Mouse (Mus musculus) bone marrow, adult 2 months (tissue): ENCODE measurements at regions not wholly inside any gene's neighbourhood (a gene's known extent, or its start where the extent isn't known, plus 50 kb on each side); places are given as distances from the start of the nearest gene placed in this dataset.

Experiments
- H3K27ac ChIP-seq: fragments of 200-500 bp; 2 replicates; pipeline ENCODE4 v1.5.1; 2012; ENCODE audit warnings: low read depth, mild to moderate bottlenecking, control low read depth, inconsistent platforms, low read length; ENCODE audit not compliant: control insufficient read depth, poor library complexity, insufficient read depth
- H3K4me1 ChIP-seq: fragments of 200-500 bp; 2 replicates; pipeline ENCODE4 v1.6.1; 2011; ENCODE audit warnings: low read length; ENCODE audit not compliant: control insufficient read depth, insufficient read depth
- H3K4me3 ChIP-seq: fragments of 200-500 bp; replicated peaks from 2 replicates; pipeline ENCODE3; 2011; ENCODE audit warnings: mild to moderate bottlenecking, low read depth, low read length, control low read depth; ENCODE audit not compliant: control insufficient read depth
- CTCF ChIP-seq: fragments of 200-500 bp; IDR thresholded peaks from 2 replicates; pipeline ENCODE4 v1.5.1; 2011; ENCODE audit warnings: low read length, control low read depth; ENCODE audit not compliant: control insufficient read depth, insufficient read depth
- POLR2A ChIP-seq: fragments of 200-500 bp; IDR thresholded peaks from 2 replicates; pipeline ENCODE4 v1.6.1; 2011; ENCODE audit warnings: low read depth, mild to moderate bottlenecking, control low read depth, low read length, borderline replicate concordance; ENCODE audit not compliant: control insufficient read depth
- WGBS: fragments of 180-500 bp; shearing (Covaris S2); methylation state at CpG from one replicate; pipeline ENCODE4 v1.1.7; 2018; 5-methylcytosine and 5-hydroxymethylcytosine counted together

DNA sequence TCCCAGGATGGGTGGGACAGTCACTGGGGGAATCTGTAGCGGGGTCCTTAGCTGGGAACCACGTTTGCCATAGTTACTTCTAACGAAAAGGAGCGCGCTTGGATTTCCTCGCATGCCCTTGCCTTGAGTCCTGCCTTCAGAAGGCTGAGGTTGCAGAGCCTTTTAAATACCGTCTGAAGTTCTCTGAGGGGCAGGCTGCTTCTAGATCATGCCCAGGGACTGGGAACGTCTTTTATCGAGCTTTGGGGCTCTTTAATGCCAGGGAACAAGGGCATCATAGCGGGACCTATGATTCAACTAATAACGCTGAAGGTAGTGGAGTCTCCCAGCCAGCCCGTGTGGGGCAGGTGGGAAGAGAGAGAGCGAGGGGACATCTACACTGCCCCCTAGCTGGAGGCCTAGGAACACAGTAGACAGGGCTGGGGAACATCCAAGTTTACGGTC lies 369.1 kb downstream of the Vrk1 start:
- Histone ChIP-seq H3K27ac (no peak overlapping the region), H3K4me1 (no peaks in the 10 kb centered on the region), H3K4me3 (no peak overlapping the region)
- 4% methylated on average over 14 of the region's 14 CpGs for WGBS
- TF ChIP-seq POLR2A (no peak), CTCF (no peak)

DNA sequence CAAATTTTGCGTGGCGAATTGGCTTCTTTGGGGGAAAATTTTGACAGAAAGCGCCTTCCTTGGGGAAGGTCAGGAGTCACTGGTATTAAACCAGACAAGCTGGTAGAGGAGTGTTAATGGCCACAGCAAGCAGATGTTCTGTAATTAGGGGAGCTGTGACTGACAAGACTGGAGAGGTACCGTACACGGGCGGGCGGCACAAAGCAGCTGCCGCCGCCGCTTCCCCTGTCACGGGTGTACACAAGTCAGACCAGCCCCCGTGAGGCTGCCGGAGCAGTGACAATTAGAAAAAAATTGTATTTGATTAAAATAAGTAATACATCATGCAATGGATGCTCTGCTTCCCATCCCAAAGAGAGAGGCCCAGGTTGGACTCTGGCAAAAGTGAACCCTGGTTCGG lies 369.8 kb downstream of the Vrk1 start:
- Histone ChIP-seq H3K4me3 (no peak overlapping the region), H3K4me1 (no peaks in the 10 kb centered on the region), H3K27ac (no peak overlapping the region)
- WGBS: 80% methylated on average over 14 of the region's 14 CpGs
- no peak for TF ChIP-seq CTCF
- TF ChIP-seq POLR2A: no peak

DNA sequence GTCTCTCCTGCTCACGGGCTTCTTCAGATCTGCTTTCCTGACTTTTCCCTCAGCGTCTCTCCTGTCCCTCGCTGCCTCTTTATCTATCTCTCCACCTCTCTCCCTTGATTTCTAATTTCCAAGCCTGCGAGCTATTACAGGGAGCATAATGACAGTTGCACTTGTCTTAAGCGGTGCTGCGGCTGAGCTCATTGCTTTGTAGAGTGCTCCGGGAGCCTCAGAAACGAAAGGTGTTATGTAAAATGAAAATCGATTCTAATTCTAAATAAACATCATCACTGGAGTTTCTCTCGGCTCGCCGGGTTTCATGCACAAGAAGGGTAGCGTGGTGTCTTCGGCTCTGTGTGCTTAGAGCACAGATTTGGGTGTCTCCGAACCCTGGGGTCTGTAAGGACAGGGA lies 371.8 kb downstream of the Vrk1 start:
- no peak for TF ChIP-seq POLR2A
- no peak for TF ChIP-seq CTCF
- H3K27ac ChIP-seq: no peak overlapping the region
- WGBS: 89% methylated on average over 15 of the region's 15 CpGs
- H3K4me3 ChIP-seq: no peak overlapping the region
- H3K4me1 ChIP-seq: no peaks in the 10 kb centered on the region

DNA sequence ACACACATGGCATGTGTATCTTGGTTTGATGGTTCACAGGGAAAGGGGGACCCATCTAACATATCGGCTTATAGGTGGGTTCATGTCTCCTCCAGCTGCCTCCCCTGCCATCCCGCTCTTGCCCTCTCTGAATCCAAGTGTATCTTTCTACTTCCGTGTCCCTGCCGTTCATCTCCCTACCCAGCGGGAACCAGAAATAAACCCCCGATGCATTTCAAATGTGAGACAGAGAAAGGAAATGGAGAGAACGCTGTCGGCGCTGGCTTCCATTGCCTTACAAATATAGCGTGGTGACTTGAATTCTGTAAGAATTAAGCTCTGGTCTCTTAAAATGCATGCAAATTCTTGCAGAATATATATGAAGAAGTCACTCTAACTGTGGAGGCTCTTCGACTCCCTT lies 379.2 kb downstream of the Vrk1 start:
- H3K4me3 ChIP-seq: no peak overlapping the region
- 89% methylated on average over 11 of the region's 11 CpGs for WGBS
- H3K27ac ChIP-seq: no peak overlapping the region
- no peaks in the 10 kb centered on the region for H3K4me1 ChIP-seq
- TF ChIP-seq POLR2A: no peak
- TF ChIP-seq CTCF: no peak

DNA sequence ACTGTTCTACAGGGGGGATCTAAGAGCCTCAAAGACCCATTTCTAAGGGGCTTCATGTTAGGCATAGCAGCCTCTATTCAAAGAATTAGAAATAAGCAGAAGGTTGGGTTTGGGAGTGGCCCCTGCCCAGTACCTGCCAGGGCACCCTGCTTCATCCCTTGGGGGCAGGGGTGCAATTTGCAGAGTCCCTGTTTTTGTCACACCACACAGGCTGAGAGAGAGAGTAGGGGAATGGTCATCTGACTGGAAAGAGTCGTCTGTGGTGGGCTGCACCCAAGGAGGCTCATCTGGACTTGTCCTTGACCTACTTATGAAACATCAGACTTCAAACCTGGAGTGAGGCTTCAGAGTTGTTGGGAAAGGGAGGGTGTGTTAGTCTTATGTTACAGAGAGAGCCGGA lies 382.3 kb downstream of the Vrk1 start:
- 69% methylated on average over 2 of the region's 2 CpGs for WGBS
- H3K4me3 ChIP-seq: no peak overlapping the region

DNA sequence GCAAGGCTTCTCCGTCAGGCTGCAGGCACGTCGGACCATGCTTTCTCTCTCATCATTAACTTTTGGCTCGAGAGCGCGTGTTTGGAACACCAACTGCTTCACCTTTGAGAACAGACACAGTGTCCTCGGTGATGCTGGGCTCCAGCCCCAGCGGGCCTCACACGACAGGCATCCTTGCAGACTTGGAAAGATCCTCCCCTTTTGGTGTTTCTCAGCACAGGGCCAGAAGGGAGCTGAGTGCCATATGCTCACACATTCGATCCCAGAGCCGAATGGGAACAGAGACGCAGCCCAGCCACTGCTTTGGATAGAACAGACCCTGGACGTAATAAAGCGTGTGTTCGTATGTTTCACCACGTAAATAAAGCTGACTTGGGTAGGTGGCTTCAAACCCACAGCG lies 389.1 kb downstream of the Vrk1 start:
- Histone ChIP-seq H3K4me1 (no peaks in the 10 kb centered on the region), H3K27ac (no peak overlapping the region), H3K4me3 (no peak overlapping the region)
- 82% methylated on average over 17 of the region's 17 CpGs for WGBS
- TF ChIP-seq POLR2A (no peak), CTCF (no peak)

More for the DNA sequence above, 382.3 kb downstream of the Vrk1 start:
- Histone ChIP-seq H3K4me1 (no peaks in the 10 kb centered on the region), H3K27ac (no peak overlapping the region)
- TF ChIP-seq POLR2A (no peak), CTCF (no peak)

DNA sequence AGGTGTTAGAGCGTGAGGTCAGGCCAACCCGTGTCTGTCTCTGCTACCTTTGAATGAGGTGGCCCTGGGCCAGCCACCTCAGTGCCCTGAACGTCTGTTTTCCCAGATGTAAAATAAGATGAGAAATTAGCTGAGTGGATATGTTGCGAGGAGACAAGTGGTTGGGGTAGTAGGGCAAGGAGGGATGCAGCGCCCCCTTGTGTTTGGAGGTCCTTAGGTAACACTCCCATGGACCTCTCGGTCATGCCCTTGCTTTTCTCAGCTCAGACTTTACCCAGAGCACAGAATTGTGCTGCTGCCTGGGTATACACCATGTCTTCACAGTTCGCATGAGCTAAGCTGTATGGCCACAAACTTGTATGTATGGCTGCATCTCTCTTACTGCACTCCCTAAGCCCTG lies 401.0 kb downstream of the Vrk1 start:
- Histone ChIP-seq H3K4me1 (no peaks in the 10 kb centered on the region), H3K4me3 (no peak overlapping the region), H3K27ac (no peak overlapping the region)
- WGBS: 80% methylated on average over 7 of the region's 7 CpGs
- no peak for TF ChIP-seq POLR2A
- TF ChIP-seq CTCF: no peak

DNA sequence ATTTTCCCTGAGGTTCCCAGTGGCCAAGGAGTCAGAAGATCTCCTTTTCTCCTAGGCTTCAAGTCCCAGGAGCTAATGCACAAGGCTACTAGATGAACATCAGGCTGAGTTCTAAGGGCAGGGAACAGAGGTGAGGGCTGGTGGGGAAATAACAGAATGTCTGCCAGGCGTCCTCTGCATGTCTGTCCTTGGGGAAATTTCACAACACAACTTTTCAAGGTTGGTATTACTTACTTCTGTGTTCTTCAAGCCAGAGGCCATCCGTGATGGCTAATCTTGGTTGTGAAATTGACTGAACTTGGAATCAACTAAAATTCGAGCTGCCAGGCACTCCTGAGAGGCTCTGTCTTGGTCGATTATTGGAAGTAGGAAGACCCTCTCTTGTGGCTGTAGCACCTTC lies 416.6 kb downstream of the Vrk1 start:
- no peak overlapping the region for H3K4me3 ChIP-seq
- TF ChIP-seq POLR2A: no peak
- TF ChIP-seq CTCF: no peak
- no peak overlapping the region for H3K27ac ChIP-seq
- 71% methylated on average over 4 of the region's 4 CpGs for WGBS
- H3K4me1 ChIP-seq: no peaks in the 10 kb centered on the region

DNA sequence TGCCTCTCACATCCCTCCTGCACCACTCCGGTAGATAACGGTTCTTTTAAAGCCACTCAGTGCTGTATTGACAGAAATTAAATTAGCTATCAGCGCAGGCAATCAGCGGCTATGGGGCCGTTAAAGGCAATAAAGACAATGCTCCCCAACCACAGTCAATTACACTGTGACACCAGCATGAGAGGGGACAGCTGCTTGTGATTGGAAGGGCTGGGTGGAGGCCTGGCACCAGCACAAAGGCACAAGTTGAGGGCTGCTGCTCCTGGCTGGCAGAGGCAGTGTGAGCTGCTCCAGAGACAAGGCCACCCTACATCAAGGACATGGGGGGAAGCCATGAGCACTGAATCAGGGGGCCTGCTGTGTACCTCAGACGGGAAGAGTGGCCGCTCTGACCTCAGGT lies 420.0 kb downstream of the Vrk1 start:
- WGBS: 35% methylated on average over 7 of the region's 7 CpGs
- no peak overlapping the region for H3K27ac ChIP-seq
- H3K4me1 ChIP-seq: no peaks in the 10 kb centered on the region
- TF ChIP-seq CTCF: no peak
- TF ChIP-seq POLR2A: no peak
- no peak overlapping the region for H3K4me3 ChIP-seq
